9 mouse cellular contexts compared by ENCODE assay signal in the genomic region with DNA sequence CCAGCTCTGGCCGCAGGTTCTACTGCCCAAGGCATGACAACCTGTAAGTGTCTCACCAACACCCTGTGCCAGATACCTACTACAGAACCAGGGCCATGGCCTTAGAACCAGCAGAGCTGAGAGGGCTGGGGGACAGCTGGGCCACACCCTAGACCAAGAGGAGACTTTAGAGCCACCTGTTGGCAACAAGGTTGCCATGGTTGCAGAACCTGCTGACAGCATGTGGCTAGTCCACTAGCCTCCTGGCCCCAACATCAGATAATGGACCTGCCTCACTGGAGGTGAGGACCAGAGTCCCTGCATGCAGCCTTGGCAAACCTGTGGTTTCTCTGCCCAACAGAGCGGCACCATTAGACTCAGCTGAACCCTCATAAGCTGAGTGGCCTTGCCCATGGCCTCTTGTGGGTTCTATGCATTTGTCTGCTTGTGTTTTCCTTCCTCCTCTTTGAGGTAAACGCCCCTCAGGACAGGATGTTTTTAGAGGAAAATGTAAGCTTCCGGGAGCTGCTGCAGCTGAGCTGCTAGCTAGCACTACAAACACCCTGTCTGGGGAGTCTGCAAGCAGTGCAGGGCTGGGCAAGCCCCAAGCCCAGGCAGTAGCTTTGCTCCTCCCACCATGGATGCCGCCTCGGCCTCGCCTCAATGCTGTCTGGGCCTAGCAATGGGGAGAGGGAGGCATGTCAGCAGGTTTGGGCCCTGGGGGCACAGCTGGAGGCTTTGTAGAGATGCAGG. TPM values are rescaled to one million over a fixed set of nuclear protein-coding genes. Genes with fewer than 3 reads are reported as not detected.
DNase-seq lines count a peak whose midpoint lies in the region; ATAC-seq lines count a peak whose summit lies in the region.
"Had no signal": no experiment of that assay in that cellular context is flagged by ENCODE, and none has a peak within 500 bp of the region (broad histone marks: within the 10 kb centered on the region; RNA-seq: fewer than 3 reads in every experiment).

No protein-coding gene starts in this region.

- no peak overlapping the region for H3K4me2 ChIP-seq in hindbrain, embryonic 15.5 days
- no peak overlapping the region for H3K4me2 ChIP-seq in hindbrain, embryonic 14.5 days (replicated peaks)
- no peak overlapping the region for H3K4me2 ChIP-seq in intestine, embryonic 16.5 days (ENCODE audit: low read depth, low read length)
- H3K4me2 ChIP-seq in forebrain, embryonic 14.5 days (ENCODE audit: low read length) = no peak overlapping the region
- H3K4me2 ChIP-seq: limb, embryonic 15.5 days had no signal

- no peaks in the 10 kb centered on the region for H3K27me3 ChIP-seq in hindbrain, embryonic 15.5 days
- no peaks in the 10 kb centered on the region for H3K27me3 ChIP-seq in hindbrain, embryonic 14.5 days (ENCODE audit: control insufficient read depth, insufficient read depth, low read length)
- no peaks in the 10 kb centered on the region for H3K27me3 ChIP-seq in intestine, embryonic 16.5 days (replicated peaks; ENCODE audit: control insufficient read depth, insufficient read depth, low read length)
- H3K27me3 ChIP-seq in forebrain, embryonic 14.5 days (replicated peaks; ENCODE audit: control insufficient read depth, insufficient read depth, low read length) = no peaks in the 10 kb centered on the region
- H3K27me3 ChIP-seq: limb, embryonic 15.5 days had no signal

- no peaks in the 10 kb centered on the region for H3K9me3 ChIP-seq in hindbrain, embryonic 15.5 days
- H3K9me3 ChIP-seq in hindbrain, embryonic 14.5 days (ENCODE audit: control insufficient read depth, low read length) = no peaks in the 10 kb centered on the region
- no peaks in the 10 kb centered on the region for H3K9me3 ChIP-seq in intestine, embryonic 16.5 days (ENCODE audit: control insufficient read depth, low read length)
- H3K9me3 ChIP-seq in forebrain, embryonic 14.5 days (replicated peaks; ENCODE audit: control insufficient read depth, low read length) = no peaks in the 10 kb centered on the region
- H3K9me3 ChIP-seq: limb, embryonic 15.5 days had no signal

- H3K9ac ChIP-seq in hindbrain, embryonic 15.5 days = no peak overlapping the region
- H3K9ac ChIP-seq in hindbrain, embryonic 14.5 days = no peak overlapping the region
- peak overlapping the region; percentile 15; the same call in 1 of the 2 replicates for H3K9ac ChIP-seq in intestine, embryonic 16.5 days (ENCODE audit: low read depth, low read length)
- H3K9ac ChIP-seq in forebrain, embryonic 14.5 days (ENCODE audit: low read length) = no peak overlapping the region
- H3K9ac ChIP-seq: limb, embryonic 15.5 days had no signal

- H3K36me3 ChIP-seq in hindbrain, embryonic 15.5 days = no peaks in the 10 kb centered on the region
- H3K36me3 ChIP-seq in hindbrain, embryonic 14.5 days (replicated peaks; ENCODE audit: control insufficient read depth, insufficient read depth) = no peaks in the 10 kb centered on the region
- H3K36me3 ChIP-seq in intestine, embryonic 16.5 days (ENCODE audit: control insufficient read depth, insufficient read depth, low read length) = no peaks in the 10 kb centered on the region
- no peaks in the 10 kb centered on the region for H3K36me3 ChIP-seq in forebrain, embryonic 14.5 days (ENCODE audit: control insufficient read depth, insufficient read depth, low read length)
- H3K36me3 ChIP-seq: limb, embryonic 15.5 days had no signal

- H3K4me1 ChIP-seq in hindbrain, embryonic 15.5 days (replicated peaks) = peaks cover 22% of the 10 kb centered on the region; the same call in 1 of the 2 replicates
- no peaks in the 10 kb centered on the region for H3K4me1 ChIP-seq in hindbrain, embryonic 14.5 days (replicated peaks; ENCODE audit: control insufficient read depth, insufficient read depth, low read length)
- peaks cover 12% of the 10 kb centered on the region for H3K4me1 ChIP-seq in intestine, embryonic 16.5 days (ENCODE audit: control insufficient read depth, insufficient read depth, low read length)
- no peaks in the 10 kb centered on the region for H3K4me1 ChIP-seq in forebrain, embryonic 14.5 days (ENCODE audit: control insufficient read depth, insufficient read depth, low read length)

- H3K27ac ChIP-seq in hindbrain, embryonic 15.5 days (replicated peaks) = peak overlapping the region; percentile 42; the same call in 1 of the 2 replicates
- no peak overlapping the region for H3K27ac ChIP-seq in hindbrain, embryonic 14.5 days
- H3K27ac ChIP-seq in intestine, embryonic 16.5 days (ENCODE audit: low read length) = peak overlapping the region; percentile 38
- H3K27ac ChIP-seq in forebrain, embryonic 14.5 days (ENCODE audit: low read depth, low read length) = no peak overlapping the region
- H3K27ac ChIP-seq: limb, embryonic 15.5 days had no signal

- no peak for DNase-seq in hindbrain, embryonic 14.5 days (ENCODE audit: low spot score)
- peak; percentile 19 for DNase-seq in ES-CJ7 (ENCODE audit: low read depth, low spot score)
- no peak for DNase-seq in embryo, embryonic 10.5 days (ENCODE audit: low spot score)
- DNase-seq in cerebellum, adult 11-12 months = no peak
- DNase-seq in forebrain, embryonic 14.5 days (ENCODE audit: low spot score) = no peak

- no peak overlapping the region for H3K4me3 ChIP-seq in hindbrain, embryonic 15.5 days
- H3K4me3 ChIP-seq in hindbrain, embryonic 14.5 days (replicated peaks; ENCODE audit: low read length) = no peak overlapping the region
- H3K4me3 ChIP-seq in intestine, embryonic 16.5 days (ENCODE audit: low read length) = no peak overlapping the region
- no peak overlapping the region for H3K4me3 ChIP-seq in forebrain, embryonic 14.5 days (ENCODE audit: low read depth, low read length)
- H3K4me3 ChIP-seq: limb, embryonic 15.5 days had no signal

- ATAC-seq in hindbrain, embryonic 15.5 days (ENCODE audit: low FRiP score, low read depth) = no peak
- ATAC-seq in hindbrain, embryonic 14.5 days (ENCODE audit: low FRiP score) = no peak
- ATAC-seq in intestine, embryonic 16.5 days = peak; percentile 73
- peak; percentile 38 for ATAC-seq in neutrophil, adult 5-6 weeks (ENCODE audit: extremely low read depth, insufficient number of reproducible peaks, low FRiP score, poor library complexity, severe bottlenecking)
- ATAC-seq in forebrain, embryonic 14.5 days = no peak

- WGBS in hindbrain, embryonic 15.5 days = 75% methylated on average over 7 of the region's 7 CpGs
- WGBS in hindbrain, embryonic 14.5 days = 65% methylated on average over 7 of the region's 7 CpGs
- 37% methylated on average over 7 of the region's 7 CpGs for WGBS in intestine, embryonic 16.5 days
- WGBS in forebrain, embryonic 14.5 days = 64% methylated on average over 7 of the region's 7 CpGs

RNA-seq across cellular contexts. Expression of a gene that starts 14.5 kb away (rescaled TPM):
- 5.2 and 5.8 TPM in 2 replicates for polyA plus RNA-seq in hindbrain, embryonic 15.5 days (2015; fragmentation: Nextera tagmentation; extraction: Ambion mirVana)
- 6.9 and 7.2 TPM in 2 replicates for polyA plus RNA-seq in hindbrain, embryonic 14.5 days (2014; fragmentation: Nextera tagmentation; extraction: Ambion mirVana)
- 2.9 and 3.4 TPM in 2 replicates for polyA plus RNA-seq in intestine, embryonic 16.5 days (2015; fragmentation: Nextera tagmentation; extraction: Ambion mirVana)
- 32.0 and 34.7 TPM in 2 replicates for total RNA-seq in neutrophil, adult 5-6 weeks (2017)
- 2.6 and 4.0 TPM in 2 replicates for polyA plus RNA-seq in forebrain, embryonic 14.5 days (2014; fragmentation: Nextera tagmentation; extraction: Ambion mirVana)

RNA-seq across cellular contexts. Expression of a gene that starts 36.5 kb away (rescaled TPM):
- polyA plus RNA-seq in hindbrain, embryonic 15.5 days (2015; fragmentation: Nextera tagmentation; extraction: Ambion mirVana) = 975 and 989 TPM in 2 replicates
- 1,059 and 1,060 TPM in 2 replicates for polyA plus RNA-seq in hindbrain, embryonic 14.5 days (2014; fragmentation: Nextera tagmentation; extraction: Ambion mirVana)
- polyA plus RNA-seq in intestine, embryonic 16.5 days (2015; fragmentation: Nextera tagmentation; extraction: Ambion mirVana) = 708 and 723 TPM in 2 replicates
- total RNA-seq in neutrophil, adult 5-6 weeks (2017) = 80.5 and 92.6 TPM in 2 replicates
- polyA plus RNA-seq in forebrain, embryonic 14.5 days (2014; fragmentation: Nextera tagmentation; extraction: Ambion mirVana) = 1,258 and 1,335 TPM in 2 replicates

RNA-seq across cellular contexts. Expression of a gene that starts 54.5 kb away (rescaled TPM):
- polyA plus RNA-seq in hindbrain, embryonic 15.5 days (2015; fragmentation: Nextera tagmentation; extraction: Ambion mirVana) = not detected in 2 replicates
- not detected in 2 replicates for polyA plus RNA-seq in hindbrain, embryonic 14.5 days (2014; fragmentation: Nextera tagmentation; extraction: Ambion mirVana)
- not detected in 2 replicates for polyA plus RNA-seq in intestine, embryonic 16.5 days (2015; fragmentation: Nextera tagmentation; extraction: Ambion mirVana)
- not detected in 2 replicates for total RNA-seq in neutrophil, adult 5-6 weeks (2017)
- polyA plus RNA-seq in forebrain, embryonic 14.5 days (2014; fragmentation: Nextera tagmentation; extraction: Ambion mirVana) = not detected in 2 replicates
- polyA plus RNA-seq: limb, embryonic 15.5 days had no signal

Comparison
In these comparisons a context has a peak if more than half of its experiments do, and no peak if none do; other contexts are left out.
1. H3K27ac ChIP-seq: peak in hindbrain, embryonic 15.5 days (single experiment) and intestine, embryonic 16.5 days (single experiment); none in hindbrain, embryonic 14.5 days (single experiment) and forebrain, embryonic 14.5 days (single experiment).
2. ATAC-seq: peak in intestine, embryonic 16.5 days (single experiment) and neutrophil, adult 5-6 weeks (single experiment); none in hindbrain, embryonic 15.5 days (single experiment), hindbrain, embryonic 14.5 days (single experiment) and forebrain, embryonic 14.5 days (single experiment).